Mouse (Mus musculus): ENCODE results near the gene Slc25a31. TPM values are rescaled to one million over a fixed set of nuclear protein-coding genes. Genes with fewer than 3 reads are reported as not detected.

Slc25a31 gene
- total and polyA plus RNA-seq, 2 experiments = 0.07 TPM; not detected in 1

DNA sequence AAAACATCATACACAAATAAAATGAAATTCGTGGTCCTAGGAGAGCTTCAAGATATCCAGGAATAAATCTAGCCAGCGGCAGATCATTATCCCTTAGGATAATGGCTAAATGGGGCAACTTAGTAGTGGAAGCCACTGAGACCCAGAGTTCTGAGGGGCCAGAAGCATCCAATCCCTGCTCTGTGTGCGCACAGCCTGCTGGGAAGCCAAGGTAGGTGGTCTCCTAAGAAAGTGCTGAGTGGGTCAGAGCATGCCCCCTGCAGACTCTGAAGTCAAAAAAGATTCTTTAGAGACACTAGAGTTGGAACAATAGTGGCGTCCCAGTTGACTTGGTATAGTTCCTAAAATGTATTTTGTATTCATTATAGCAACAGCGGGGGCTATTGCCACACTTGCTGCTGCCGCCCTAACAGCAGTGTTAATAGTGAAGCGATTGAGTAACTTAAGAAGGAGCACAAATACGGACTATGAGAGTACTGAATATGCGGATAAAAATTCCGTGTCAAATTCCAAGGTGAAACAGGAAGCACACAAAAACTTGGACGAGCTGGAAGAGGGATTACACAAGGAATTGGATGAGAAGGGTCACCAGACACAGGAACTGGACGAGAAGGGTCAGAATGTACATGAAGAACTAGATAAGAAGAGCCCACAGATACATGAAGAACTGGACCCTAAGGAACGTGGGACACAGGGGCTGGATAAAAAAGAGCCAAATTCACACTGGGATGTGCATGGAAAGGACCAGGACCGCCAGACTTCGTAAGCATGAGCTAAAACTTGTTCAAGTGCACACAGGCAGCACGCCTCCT, 35.6 kb downstream of the Slc25a31 start, which contains the start of gene Hspa4l:
Hspa4l (plus strand) TSS at position 472 of the 812 bp plus-strand sequence.
- TF ChIP-seq POLR2A (IDR thresholded peaks at IDR 0.05; ENCODE audit: extremely low read depth, insufficient read depth, low read length) (no peak), CTCF (IDR thresholded peaks at IDR 0.05; ENCODE audit: low read depth, low read length) (no peak)
- Histone ChIP-seq H3K4me3 (ENCODE audit: insufficient read depth, low read depth, low read length) (peak within 1 kb of the TSS; percentile 96), H3K4me1 (ENCODE audit: control insufficient read depth, insufficient read depth, low read length) (peaks cover 7% of the 10 kb centered on the region), H3K27me3 (ENCODE audit: control insufficient read depth, insufficient read depth, low read length) (no peaks in the 10 kb centered on the region), H3K27ac (replicated peaks; ENCODE audit: insufficient read depth, low read depth, low read length) (peak within 1 kb of the TSS; percentile 34), H3K36me3 (ENCODE audit: control insufficient read depth, insufficient read depth, low read length) (no peaks in the 10 kb centered on the region), H3K9ac (ENCODE audit: low read depth, low read length) (peak within 1 kb of the TSS; percentile 93), H3K79me2 (ENCODE audit: control insufficient read depth, insufficient read depth, low read length) (peaks cover 3% of the 10 kb centered on the region; the same call in 1 of the 2 replicates)
- peak; percentile 75 for DNase-seq (ENCODE audit: extremely low read depth, low read depth, low spot score)
- 27% methylated on average over 16 of the region's 16 CpGs for WGBS

DNA sequence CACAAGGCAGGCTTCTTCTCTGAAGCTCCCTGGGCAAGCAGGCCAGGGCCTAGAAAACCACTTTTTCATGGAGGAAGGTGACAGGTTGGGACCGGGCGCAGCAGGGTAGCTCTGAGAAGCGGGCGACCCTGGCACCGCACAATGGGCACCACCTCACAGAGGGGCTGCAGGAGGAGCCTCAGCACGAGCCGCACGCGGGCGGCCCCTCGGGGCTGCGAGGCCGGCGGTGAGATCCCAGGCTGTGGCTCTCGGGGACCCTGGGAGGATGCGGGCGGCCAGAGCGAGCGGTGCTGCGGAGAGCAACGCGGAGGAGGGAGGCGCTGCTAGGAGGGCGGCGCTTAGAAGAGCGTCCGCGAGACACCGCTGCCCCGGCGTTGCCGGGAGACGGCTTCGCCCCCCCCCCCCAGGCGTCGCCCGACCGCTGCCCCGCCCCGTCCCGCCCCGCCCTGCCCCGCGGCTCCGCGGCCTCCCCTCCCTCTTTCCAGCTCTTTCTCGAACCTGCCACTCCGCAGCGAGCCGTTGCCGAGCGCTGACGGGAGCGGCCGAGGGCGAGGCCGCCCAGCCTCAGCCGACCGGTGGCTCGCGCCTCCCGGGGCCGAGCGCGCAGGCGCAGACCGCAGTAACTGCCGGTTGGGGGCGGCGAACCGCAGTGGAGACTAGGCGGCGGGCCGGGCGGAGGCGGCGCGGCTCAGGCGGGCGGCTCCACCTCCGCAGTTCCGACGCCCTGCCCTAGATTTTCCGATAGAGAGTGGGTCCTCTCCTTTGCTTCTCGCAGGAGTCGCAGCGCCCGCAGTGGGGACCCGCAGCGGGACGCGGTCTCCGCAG, 36.4 kb downstream of the Slc25a31 start:
- peaks cover 7% of the 10 kb centered on the region for H3K4me1 ChIP-seq (ENCODE audit: control insufficient read depth, insufficient read depth, low read length)
- H3K36me3 ChIP-seq (ENCODE audit: control insufficient read depth, insufficient read depth, low read length) = no peaks in the 10 kb centered on the region
- under 1% methylated on average over 81 of the region's 93 CpGs for WGBS
- peak overlapping the region; percentile 46 for H3K27ac ChIP-seq (replicated peaks; ENCODE audit: insufficient read depth, low read depth, low read length)
- peaks cover 3% of the 10 kb centered on the region; the same call in 1 of the 2 replicates for H3K79me2 ChIP-seq (ENCODE audit: control insufficient read depth, insufficient read depth, low read length)
- H3K27me3 ChIP-seq (ENCODE audit: control insufficient read depth, insufficient read depth, low read length) = no peaks in the 10 kb centered on the region
- DNase-seq (ENCODE audit: extremely low read depth, low read depth, low spot score) = peak; percentile 67
- H3K9ac ChIP-seq (ENCODE audit: low read depth, low read length) = peak overlapping the region; percentile 93
- H3K4me3 ChIP-seq (ENCODE audit: insufficient read depth, low read depth, low read length) = peak overlapping the region; percentile 96
- peak; percentile 67 for TF ChIP-seq POLR2A (IDR thresholded peaks at IDR 0.05; ENCODE audit: extremely low read depth, insufficient read depth, low read length)
- TF ChIP-seq CTCF (IDR thresholded peaks at IDR 0.05; ENCODE audit: low read depth, low read length) = no peak

DNA sequence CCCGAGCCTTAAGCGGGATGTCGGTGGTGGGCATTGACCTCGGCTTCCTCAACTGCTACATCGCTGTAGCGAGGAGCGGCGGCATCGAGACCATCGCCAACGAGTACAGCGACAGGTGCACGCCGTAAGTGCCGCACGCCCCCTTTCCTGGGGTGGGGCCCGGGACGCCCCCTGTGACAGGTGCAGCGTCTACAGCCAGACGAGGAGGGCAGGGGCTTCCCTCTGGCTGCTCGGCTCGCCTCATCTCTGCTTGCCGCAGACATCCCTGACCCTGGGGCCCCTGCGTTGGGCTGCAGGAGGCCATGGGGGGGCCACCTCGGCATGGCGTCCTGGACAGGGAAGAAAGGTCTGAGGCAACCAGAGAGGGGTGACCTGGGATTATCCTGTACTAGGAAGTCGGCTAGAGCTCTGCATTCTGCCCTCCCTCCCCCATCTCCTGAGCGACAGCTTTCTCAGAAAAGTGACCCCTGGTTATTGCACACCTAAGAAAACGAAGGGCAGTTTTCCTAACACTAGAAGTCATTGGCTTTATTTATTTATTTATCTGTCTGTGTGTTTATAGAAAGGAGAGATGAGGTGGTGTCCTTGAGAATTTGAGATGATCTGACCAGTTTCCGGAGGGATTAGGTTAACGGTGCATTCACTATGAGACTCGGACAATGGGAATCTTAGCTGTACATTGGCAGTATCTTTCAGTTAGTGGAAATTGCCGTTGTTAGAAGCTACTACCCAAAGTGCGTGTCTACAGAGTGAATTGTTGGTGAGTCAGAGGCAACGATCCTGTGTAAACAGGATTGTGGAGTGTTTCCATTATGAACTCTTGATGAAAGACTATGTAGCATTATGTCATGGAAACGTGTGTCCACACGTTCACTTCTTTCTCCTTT, 37.2 kb downstream of the Slc25a31 start:
- peaks cover 3% of the 10 kb centered on the region; the same call in 1 of the 2 replicates for H3K79me2 ChIP-seq (ENCODE audit: control insufficient read depth, insufficient read depth, low read length)
- peak overlapping the region; percentile 46 for H3K27ac ChIP-seq (replicated peaks; ENCODE audit: insufficient read depth, low read depth, low read length)
- peak overlapping the region; percentile 96 for H3K4me3 ChIP-seq (ENCODE audit: insufficient read depth, low read depth, low read length)
- H3K27me3 ChIP-seq (ENCODE audit: control insufficient read depth, insufficient read depth, low read length) = no peaks in the 10 kb centered on the region
- TF ChIP-seq CTCF (IDR thresholded peaks at IDR 0.05; ENCODE audit: low read depth, low read length) = no peak
- H3K36me3 ChIP-seq (ENCODE audit: control insufficient read depth, insufficient read depth, low read length) = peaks cover 3% of the 10 kb centered on the region; the same call in 1 of the 2 replicates
- H3K4me1 ChIP-seq (ENCODE audit: control insufficient read depth, insufficient read depth, low read length) = peaks cover 7% of the 10 kb centered on the region
- peak; percentile 67 for DNase-seq (ENCODE audit: extremely low read depth, low read depth, low spot score)
- peak overlapping the region; percentile 93 for H3K9ac ChIP-seq (ENCODE audit: low read depth, low read length)
- WGBS = under 1% methylated on average over 37 of the region's 37 CpGs

DNA sequence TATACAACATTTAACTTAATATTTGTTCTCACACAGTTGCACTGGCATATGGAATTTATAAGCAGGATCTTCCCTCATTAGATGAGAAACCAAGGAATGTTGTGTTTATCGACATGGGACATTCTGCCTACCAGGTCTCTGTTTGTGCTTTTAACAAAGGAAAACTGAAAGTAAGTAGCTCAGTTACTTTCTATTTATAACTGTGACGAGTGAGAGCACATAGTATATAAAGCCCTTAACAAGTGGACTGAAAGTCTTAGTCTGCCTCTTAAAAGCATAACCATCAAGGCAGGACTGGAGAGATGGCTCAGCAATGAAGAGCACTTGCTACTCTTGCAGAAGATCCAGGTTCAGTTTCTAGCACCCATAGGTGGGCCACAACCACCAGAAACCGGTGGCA, 52.1 kb downstream of the Slc25a31 start:
- Histone ChIP-seq H3K27me3 (ENCODE audit: control insufficient read depth, insufficient read depth, low read length) (no peaks in the 10 kb centered on the region), H3K9ac (ENCODE audit: low read depth, low read length) (no peak overlapping the region), H3K79me2 (ENCODE audit: control insufficient read depth, insufficient read depth, low read length) (no peaks in the 10 kb centered on the region), H3K27ac (replicated peaks; ENCODE audit: insufficient read depth, low read depth, low read length) (no peak overlapping the region), H3K36me3 (ENCODE audit: control insufficient read depth, insufficient read depth, low read length) (peaks cover 32% of the 10 kb centered on the region), H3K4me1 (ENCODE audit: control insufficient read depth, insufficient read depth, low read length) (peaks cover 2% of the 10 kb centered on the region; the same call in 1 of the 2 replicates), H3K4me3 (ENCODE audit: insufficient read depth, low read depth, low read length) (no peak overlapping the region)
- no peak for DNase-seq (ENCODE audit: extremely low read depth, low read depth, low spot score)
- 92% methylated on average over 3 of the region's 3 CpGs for WGBS
- TF ChIP-seq POLR2A (IDR thresholded peaks at IDR 0.05; ENCODE audit: extremely low read depth, insufficient read depth, low read length) (no peak), CTCF (IDR thresholded peaks at IDR 0.05; ENCODE audit: low read depth, low read length) (no peak)

DNA sequence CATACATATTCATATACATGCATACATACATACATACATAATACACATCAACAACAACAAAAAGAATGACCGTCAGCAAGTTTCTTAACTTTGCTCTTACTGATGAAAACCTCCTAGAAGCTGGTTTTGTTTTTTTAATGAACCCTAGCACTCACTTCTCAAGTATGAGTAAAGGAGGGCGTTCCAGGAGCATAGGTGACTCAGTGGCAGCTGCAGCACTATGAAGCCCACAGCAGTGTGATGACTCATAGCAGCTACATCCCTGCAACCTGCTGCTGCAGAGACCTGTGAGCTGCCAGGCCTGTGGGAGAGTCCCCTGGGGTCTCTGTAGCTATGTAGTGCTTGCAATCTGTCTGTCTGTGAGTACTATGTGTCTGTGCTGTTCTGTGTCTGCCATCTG, 52.7 kb downstream of the Slc25a31 start:
- WGBS = 95% methylated on average over 2 of the region's 2 CpGs
- peaks cover 2% of the 10 kb centered on the region; the same call in 1 of the 2 replicates for H3K4me1 ChIP-seq (ENCODE audit: control insufficient read depth, insufficient read depth, low read length)
- no peaks in the 10 kb centered on the region for H3K79me2 ChIP-seq (ENCODE audit: control insufficient read depth, insufficient read depth, low read length)

More for the DNA sequence above, 52.7 kb downstream of the Slc25a31 start:
- TF ChIP-seq POLR2A (IDR thresholded peaks at IDR 0.05; ENCODE audit: extremely low read depth, insufficient read depth, low read length) (no peak), CTCF (IDR thresholded peaks at IDR 0.05; ENCODE audit: low read depth, low read length) (no peak)
- H3K4me3 ChIP-seq (ENCODE audit: insufficient read depth, low read depth, low read length) = no peak overlapping the region
- no peak overlapping the region for H3K9ac ChIP-seq (ENCODE audit: low read depth, low read length)
- no peaks in the 10 kb centered on the region for H3K27me3 ChIP-seq (ENCODE audit: control insufficient read depth, insufficient read depth, low read length)
- peaks cover 31% of the 10 kb centered on the region for H3K36me3 ChIP-seq (ENCODE audit: control insufficient read depth, insufficient read depth, low read length)
- no peak overlapping the region for H3K27ac ChIP-seq (replicated peaks; ENCODE audit: insufficient read depth, low read depth, low read length)
- DNase-seq (ENCODE audit: extremely low read depth, low read depth, low spot score) = no peak

Other genes with a start within 250 kb of the Slc25a31 start
- 1.7 and 2.2 TPM in 2 replicates for gene Intu, start 177.6 kb upstream of the Slc25a31 start, total RNA-seq (2014; rRNA removed)
- gene Intu, start 177.6 kb upstream of the Slc25a31 start, polyA plus RNA-seq (2012; rRNA removed) = 0.82 and 1.2 TPM in 2 replicates
- 10.3 and 10.5 TPM in 2 replicates for gene Hspa4l, start 35.6 kb downstream of the Slc25a31 start, total RNA-seq (2014; rRNA removed)
- 6.9 and 7.1 TPM in 2 replicates for gene Hspa4l, start 35.6 kb downstream of the Slc25a31 start, polyA plus RNA-seq (2012; rRNA removed)
- 1.2 and 1.6 TPM in 2 replicates for gene Plk4, start 91.2 kb downstream of the Slc25a31 start, total RNA-seq (2014; rRNA removed)
- gene Plk4, start 91.2 kb downstream of the Slc25a31 start, polyA plus RNA-seq (2012; rRNA removed) = 0.17 and 0.57 TPM in 2 replicates
- 9.9 and 10.4 TPM in 2 replicates for gene Mfsd8, start 138.0 kb downstream of the Slc25a31 start, total RNA-seq (2014; rRNA removed)
- 2.8 and 3.5 TPM in 2 replicates for gene Mfsd8, start 138.0 kb downstream of the Slc25a31 start, polyA plus RNA-seq (2012; rRNA removed)
- gene Abhd18, start 138.1 kb downstream of the Slc25a31 start, total RNA-seq (2014; rRNA removed) = 23.6 and 29.4 TPM in 2 replicates
- gene Abhd18, start 138.1 kb downstream of the Slc25a31 start, polyA plus RNA-seq (2012; rRNA removed) = 4.8 and 6.8 TPM in 2 replicates
- not detected in 2 replicates for gene 1700034I23Rik, start 193.7 kb downstream of the Slc25a31 start, total RNA-seq (2014; rRNA removed)
- gene 1700034I23Rik, start 193.7 kb downstream of the Slc25a31 start, polyA plus RNA-seq (2012; rRNA removed) = not detected in 2 replicates
- 72.3 and 81.2 TPM in 2 replicates for gene Larp1b, start 241.0 kb downstream of the Slc25a31 start, total RNA-seq (2014; rRNA removed)
- gene Larp1b, start 241.0 kb downstream of the Slc25a31 start, polyA plus RNA-seq (2012; rRNA removed) = 20.3 and 24.3 TPM in 2 replicates